Mouse (Mus musculus): ENCODE results near the gene Plcg2.
A peak's percentile ranks its signal among the peaks of the same experiment; 100 is the strongest.

Gene Plcg2

GRCm38 (mm10) chr8:117545043-117545442, 47.0 kb downstream of the Plcg2 start:
- no peak for DNase-seq (ENCODE audit: inconsistent age in 2 of 2, low spot score in 1 of 2)

GRCm38 (mm10) chr8:117546386-117546785, 48.3 kb downstream of the Plcg2 start:
- peak in 1 of 2 experiments; percentile 32 for DNase-seq (ENCODE audit: inconsistent age in 2 of 2, low spot score in 1 of 2)

DNA sequence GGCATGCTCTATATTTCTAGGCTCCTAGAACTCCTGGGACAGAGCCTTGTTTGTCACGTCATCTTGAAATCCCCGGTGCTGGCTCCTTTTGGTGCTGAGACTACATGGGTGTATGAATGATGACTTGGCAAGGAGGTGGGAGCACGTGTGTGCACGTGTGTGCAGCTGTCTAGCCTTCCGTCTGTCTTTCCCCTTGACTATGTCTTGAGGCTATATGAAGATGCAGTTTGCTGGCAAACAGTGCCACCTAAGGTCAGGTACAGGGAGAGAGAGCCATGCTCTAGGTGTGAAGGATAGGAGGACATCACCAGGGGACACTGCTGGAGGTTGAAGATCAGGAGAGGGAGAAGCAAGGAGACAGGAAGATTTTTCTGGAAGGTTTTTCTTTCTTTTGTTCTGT, 49.9 kb downstream of the Plcg2 start:
- no peak for DNase-seq (ENCODE audit: inconsistent age in 2 of 2, low spot score in 1 of 2)

- DNase-seq (ENCODE audit: inconsistent age in 2 of 2, low spot score in 1 of 2) = peak; percentile 12 to 25
Measured at GRCm38 (mm10) chr8:117548453-117548852, 50.4 kb downstream of the Plcg2 start.

DNA sequence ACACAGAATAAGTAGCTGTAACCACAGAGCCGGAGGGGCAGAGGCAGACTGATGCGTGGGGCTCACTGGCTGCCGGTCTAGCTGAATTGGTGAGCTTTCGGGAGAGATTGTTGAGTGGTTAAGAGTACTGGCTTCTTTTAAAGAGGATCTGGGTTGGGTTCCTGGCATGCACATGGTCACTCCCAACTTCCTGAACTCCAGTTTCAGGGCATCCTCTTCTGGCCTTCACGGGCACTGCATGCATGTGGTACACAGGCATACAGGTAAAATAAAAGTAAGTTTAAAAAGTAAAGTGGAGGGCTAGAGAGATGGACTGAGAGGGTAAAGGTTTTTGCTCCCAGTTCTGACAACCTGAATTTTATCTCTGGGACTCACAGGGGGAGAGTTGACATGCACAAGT, 52.4 kb downstream of the Plcg2 start:
- DNase-seq (ENCODE audit: inconsistent age in 2 of 2, low spot score in 1 of 2) = no peak

DNA sequence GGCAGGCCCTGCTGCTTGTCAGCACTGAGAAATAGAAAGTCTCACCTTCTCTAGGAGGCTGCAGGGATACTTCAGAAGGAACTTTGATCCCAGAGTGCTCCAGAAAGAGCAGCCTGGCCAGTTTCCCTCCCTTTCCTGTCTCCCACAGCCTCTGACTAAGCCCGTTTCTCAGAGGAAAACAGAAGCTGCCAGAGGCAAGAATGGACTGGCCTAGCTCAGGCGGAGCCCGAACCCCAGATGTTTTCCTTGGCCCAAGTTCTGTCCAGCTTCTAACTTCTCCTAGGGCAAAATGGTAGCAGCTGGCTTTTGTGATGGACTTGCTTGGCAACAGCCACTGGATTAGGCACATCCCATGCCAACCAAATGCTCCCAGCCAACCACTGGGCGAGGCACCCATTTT, 62.9 kb downstream of the Plcg2 start:
- no peak for DNase-seq (ENCODE audit: inconsistent age in 2 of 2, low spot score in 1 of 2)

GRCm38 (mm10) chr8:117561735-117562361, 63.8 kb downstream of the Plcg2 start:
- DNase-seq (ENCODE audit: inconsistent age in 2 of 2, low spot score in 1 of 2) = no peak

DNA sequence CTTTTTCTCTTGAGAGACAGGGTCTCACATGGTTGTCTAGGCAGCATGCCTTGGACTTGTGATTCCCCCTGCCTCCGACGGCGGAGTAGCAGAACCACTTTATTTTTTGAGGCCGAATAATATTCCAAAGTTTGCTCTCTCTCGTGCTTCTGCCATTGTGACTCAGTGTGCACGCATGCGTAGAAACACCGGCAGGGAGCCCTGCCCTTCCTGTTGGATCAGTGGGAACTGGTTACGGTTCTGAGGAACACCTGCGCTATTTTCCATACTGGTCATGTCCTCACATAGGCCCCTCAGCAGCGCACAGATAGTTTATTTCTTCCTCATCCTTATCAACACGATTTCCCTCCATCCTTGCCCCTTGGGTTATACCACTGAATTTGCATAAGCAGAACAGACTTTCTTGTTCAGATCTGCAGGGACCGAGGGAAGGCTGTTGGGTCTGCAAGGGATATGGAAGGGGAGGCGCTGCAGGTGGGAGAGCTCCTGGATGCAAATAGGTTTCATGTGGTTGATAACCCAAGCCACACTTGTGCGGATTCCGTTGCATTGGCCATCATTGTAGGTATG, 64.4 kb downstream of the Plcg2 start:
- DNase-seq (ENCODE audit: inconsistent age in 2 of 2, low spot score in 1 of 2) = no peak

GRCm38 (mm10) chr8:117569409-117569808, 71.3 kb downstream of the Plcg2 start:
- peak; percentile 57 to 87 for DNase-seq (ENCODE audit: inconsistent age in 2 of 2, low spot score in 1 of 2)

- DNase-seq (ENCODE audit: inconsistent age in 2 of 2, low spot score in 1 of 2) = no peak
Measured at GRCm38 (mm10) chr8:117576291-117576785, 78.2 kb downstream of the Plcg2 start.

DNA sequence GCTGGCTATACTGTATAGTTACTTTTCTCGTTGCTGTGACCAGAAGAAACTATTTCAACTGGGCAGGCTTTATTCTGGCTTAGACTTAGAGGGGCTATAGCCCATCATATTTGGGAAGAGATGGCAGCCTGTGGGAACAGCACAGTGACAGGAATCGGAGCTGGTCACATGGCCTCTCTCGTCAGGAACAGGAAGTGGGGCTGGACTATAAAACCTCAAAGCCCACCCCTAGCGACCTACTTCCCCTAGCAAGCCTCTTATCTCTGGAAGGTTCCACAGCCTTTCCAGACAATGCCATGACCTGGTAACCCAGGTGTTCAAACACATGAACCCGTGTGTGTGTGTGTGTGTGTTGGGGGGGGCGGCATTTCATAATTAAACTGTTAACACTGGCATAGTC, 79.0 kb downstream of the Plcg2 start:
- no peak for DNase-seq (ENCODE audit: inconsistent age in 2 of 2, low spot score in 1 of 2)

DNA sequence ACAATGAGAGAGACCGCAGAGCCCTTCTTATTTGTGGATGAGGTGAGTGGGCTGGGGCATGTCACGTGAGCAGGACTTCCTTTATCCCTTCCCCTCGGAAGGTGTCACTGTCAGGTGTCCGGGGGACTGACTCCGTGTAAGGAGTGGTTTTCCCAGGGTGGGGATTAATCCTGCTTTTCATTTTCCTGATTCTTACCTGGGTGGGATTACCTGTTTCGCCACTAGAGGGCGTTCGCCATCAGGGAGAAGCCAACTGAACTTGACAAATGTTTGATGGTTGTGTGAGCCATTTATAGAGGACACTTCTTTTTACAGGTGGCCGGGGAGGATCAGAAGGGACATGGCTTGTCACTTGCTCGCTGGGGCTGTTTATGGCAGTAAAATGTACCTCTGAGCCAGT, 79.8 kb downstream of the Plcg2 start:
- DNase-seq (ENCODE audit: inconsistent age in 2 of 2, low spot score in 1 of 2) = no peak

DNA sequence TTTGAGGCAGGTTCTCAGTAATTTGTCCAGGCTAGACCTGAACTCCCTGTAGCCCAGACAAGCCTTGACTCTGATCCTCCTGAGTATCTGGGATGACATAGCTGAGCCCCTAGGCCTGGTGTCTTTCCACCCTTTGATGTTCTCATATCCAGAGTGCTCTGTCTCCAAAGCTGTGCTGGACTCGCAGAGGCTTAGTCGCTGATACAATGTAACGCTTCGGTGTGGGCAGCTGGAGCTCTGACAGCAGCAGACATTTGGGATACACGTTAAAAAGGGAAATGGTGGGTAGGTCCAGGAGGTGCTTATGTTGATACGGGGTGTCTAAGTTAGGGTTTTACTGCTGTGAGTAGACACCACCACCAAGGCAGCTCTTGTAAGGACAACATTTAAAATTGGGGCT, 80.8 kb downstream of the Plcg2 start:
- no peak for DNase-seq (ENCODE audit: inconsistent age in 2 of 2, low spot score in 1 of 2)

- no peak for DNase-seq (ENCODE audit: inconsistent age in 2 of 2, low spot score in 1 of 2)
Measured at GRCm38 (mm10) chr8:117593862-117594261, 95.8 kb downstream of the Plcg2 start.

DNA sequence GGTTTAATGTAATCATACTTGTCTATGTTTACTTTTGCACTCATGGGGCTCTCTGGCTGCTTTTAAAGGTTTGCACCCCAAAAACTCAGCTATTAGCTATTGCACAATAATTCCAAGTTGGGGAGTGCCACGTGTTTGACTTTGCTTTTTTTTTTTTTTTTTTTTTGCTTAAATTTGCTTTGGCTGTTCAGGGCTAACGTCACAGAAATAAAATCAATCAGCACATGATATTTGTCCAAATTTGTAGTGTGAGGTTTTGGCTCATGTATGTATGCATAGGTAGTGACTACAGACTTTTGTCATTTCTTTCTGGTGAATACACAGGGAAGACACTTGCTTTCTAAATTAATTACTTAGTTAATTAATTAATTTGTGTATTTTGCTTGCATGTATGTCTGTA, 96.9 kb downstream of the Plcg2 start:
- no peak for DNase-seq (ENCODE audit: inconsistent age in 2 of 2, low spot score in 1 of 2)

DNA sequence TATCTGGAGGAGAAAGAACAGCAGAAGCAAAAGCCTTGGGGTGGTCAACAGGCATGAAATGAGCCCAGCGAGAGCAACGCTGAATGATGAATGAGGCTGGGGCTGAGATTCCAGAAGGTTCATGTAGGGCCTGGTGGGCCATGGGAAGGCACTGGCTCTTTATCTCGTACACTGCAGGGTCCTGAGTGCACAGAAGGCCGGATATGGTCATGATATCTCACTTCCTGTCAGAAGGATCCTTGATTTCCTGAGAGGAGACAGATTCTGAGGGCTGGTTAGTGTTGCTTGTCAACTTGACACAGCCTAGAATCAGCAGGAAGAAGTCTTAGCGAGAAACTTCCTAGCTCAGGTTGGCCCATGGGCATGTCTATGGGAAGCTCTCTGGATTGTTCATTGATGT, 98.7 kb downstream of the Plcg2 start:
- DNase-seq (ENCODE audit: inconsistent age in 2 of 2, low spot score in 1 of 2) = no peak

DNA sequence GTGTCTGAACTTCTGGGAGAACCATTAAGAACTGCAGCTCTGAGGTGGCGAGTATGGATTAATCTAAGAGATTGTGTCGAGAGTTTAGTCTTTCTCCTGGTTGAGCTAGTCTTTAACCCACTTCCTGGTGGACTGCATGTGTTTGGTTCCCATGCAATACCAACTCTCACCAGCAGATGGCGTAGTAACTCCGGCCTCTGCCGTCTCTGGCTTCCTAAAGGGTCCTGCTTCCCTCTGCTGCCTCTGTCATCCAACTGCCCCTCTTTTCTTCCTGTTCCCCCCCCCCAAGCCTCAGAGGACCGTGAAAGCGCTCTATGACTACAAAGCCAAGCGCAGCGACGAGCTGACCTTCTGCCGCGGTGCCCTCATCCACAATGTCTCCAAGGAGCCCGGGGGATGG, 102.7 kb downstream of the Plcg2 start:
- no peak for DNase-seq (ENCODE audit: inconsistent age in 2 of 2, low spot score in 1 of 2)

DNA sequence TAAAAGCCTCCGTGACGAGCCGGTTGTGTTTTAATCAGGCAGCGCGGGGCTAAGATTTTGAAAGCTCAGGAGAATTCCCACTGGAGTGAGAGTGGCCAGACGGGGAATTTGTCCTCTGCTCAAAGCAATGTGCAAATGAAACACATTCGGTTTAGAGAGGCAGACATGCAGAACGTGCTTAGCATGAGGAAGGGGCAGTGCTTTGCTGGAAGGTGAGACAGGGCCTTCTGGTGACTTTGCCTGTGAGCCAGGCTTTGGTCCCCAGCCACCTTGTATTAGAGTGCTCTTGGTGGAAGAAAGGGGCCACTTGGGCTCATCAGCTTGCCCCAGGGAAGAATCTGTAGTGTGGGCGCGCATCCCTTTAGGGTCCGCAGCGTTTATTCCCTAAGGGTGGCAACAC, 106.0 kb downstream of the Plcg2 start:
- no peak for DNase-seq (ENCODE audit: inconsistent age in 2 of 2, low spot score in 1 of 2)

DNA sequence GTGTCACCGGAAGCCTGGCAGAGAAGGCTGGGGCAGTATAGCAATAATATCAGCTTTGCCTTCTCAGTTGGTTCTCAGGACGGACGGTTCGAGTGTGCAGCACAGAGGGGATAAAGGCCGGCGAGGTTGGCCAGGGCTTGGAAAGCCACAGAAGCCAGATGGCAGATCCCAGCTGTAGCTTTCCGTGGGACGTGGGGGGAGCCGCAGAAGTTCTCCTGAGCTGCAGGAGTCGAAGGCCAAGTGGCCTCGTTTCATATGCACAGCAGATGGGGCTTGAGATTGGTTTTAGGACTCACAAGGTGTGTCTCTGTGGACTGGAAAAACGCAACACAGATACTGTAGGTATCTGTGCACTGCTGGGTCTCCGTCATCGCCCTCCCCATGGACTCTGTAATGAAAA, 106.6 kb downstream of the Plcg2 start:
- DNase-seq (ENCODE audit: inconsistent age in 2 of 2, low spot score in 1 of 2) = no peak

DNA sequence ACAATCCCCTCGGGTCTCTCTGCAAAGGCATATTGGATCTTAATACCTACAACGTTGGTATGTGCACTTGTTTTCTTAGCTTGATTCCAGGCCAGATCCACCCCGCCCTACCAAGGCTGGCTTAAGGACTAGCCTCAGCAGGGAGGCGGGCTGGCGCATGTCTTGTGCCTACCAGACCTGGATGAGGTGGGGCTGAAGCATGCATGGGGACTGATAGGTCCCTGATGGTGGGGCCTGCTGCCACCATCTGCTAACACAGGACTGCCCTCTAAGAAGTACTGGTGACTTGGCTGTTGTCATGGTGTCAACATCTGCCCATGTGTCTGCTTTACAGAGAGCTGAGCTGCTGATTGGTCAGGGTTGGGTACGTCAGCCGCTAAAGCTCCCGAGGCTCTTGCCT, 107.1 kb downstream of the Plcg2 start:
- DNase-seq (ENCODE audit: inconsistent age in 2 of 2, low spot score in 1 of 2) = no peak

- no peak for DNase-seq (ENCODE audit: inconsistent age in 2 of 2, low spot score in 1 of 2)
Measured at GRCm38 (mm10) chr8:117610506-117610905, 112.4 kb downstream of the Plcg2 start.

GRCm38 (mm10) chr8:117612861-117613260, 114.8 kb downstream of the Plcg2 start:
- DNase-seq (ENCODE audit: inconsistent age in 2 of 2, low spot score in 1 of 2) = no peak
